Mouse (Mus musculus): ENCODE data around the gene Ccdc83. TPM values are rescaled to one million over a fixed set of nuclear protein-coding genes. Genes with fewer than 3 reads are reported as not detected.

Ccdc83 gene
- polyA plus RNA-seq, 1 experiment from 2014 or later: 0.57 TPM

DNA sequence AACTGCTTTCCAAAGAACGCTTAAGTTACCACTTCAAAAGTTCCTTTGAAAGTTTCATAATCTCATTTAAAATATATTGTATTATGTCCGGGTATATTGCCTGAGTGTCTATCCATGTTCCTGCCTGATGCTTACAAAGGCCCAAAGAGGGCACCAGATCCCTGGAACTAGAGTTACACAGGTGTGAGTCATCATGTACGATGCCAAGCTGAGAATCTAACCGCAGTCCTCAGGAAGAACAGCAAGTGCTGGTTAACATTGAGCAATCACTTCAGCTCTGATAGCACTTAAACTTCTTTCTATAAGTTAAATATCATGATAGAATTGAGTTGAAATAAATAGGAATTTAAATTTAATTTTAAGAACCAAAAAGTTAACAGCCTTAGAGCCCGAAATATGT lies 65.3 kb downstream of the Ccdc83 start:
- ATAC-seq (peak; percentile 83), DNase-seq (ENCODE audit: low spot score) (peak; percentile 72)
- no peak overlapping the region for H3K27ac ChIP-seq (ENCODE audit: low read length)
- H3K36me3 ChIP-seq (ENCODE audit: insufficient read depth, low read length): peaks cover 22% of the 10 kb centered on the region; the same call in 1 of the 2 replicates
- H3K4me1 ChIP-seq (ENCODE audit: insufficient read depth, low read depth, low read length): no peaks in the 10 kb centered on the region
- 71% methylated on average over 5 of the region's 5 CpGs for WGBS
- H3K4me2 ChIP-seq (replicated peaks; ENCODE audit: low read depth, low read length): no peak overlapping the region
- H3K4me3 ChIP-seq (ENCODE audit: low read depth, low read length): no peak overlapping the region
- H3K9ac ChIP-seq (replicated peaks; ENCODE audit: low read depth): no peak overlapping the region
- no peaks in the 10 kb centered on the region for H3K9me3 ChIP-seq (ENCODE audit: low read length)
- no peaks in the 10 kb centered on the region for H3K27me3 ChIP-seq (replicated peaks; ENCODE audit: insufficient read depth, low read length)
- TF ChIP-seq EP300 (IDR thresholded peaks at IDR 0.05): peak; percentile 52; the same call in 1 of the 2 replicates
- peak; percentile 50 for TF ChIP-seq CTCF (IDR thresholded peaks at IDR 0.05)

GRCm38 (mm10) chr7:90180635-90181034 lies 84.9 kb downstream of the Ccdc83 start:
- Histone ChIP-seq H3K4me1 (ENCODE audit: insufficient read depth, low read depth, low read length) (no peaks in the 10 kb centered on the region), H3K27ac (ENCODE audit: low read length) (no peak overlapping the region), H3K9ac (replicated peaks; ENCODE audit: low read depth) (no peak overlapping the region), H3K9me3 (ENCODE audit: low read length) (no peaks in the 10 kb centered on the region), H3K36me3 (ENCODE audit: insufficient read depth, low read length) (peaks cover 14% of the 10 kb centered on the region; the same call in 1 of the 2 replicates), H3K4me2 (replicated peaks; ENCODE audit: low read depth, low read length) (no peak overlapping the region), H3K27me3 (replicated peaks; ENCODE audit: insufficient read depth, low read length) (no peaks in the 10 kb centered on the region), H3K4me3 (ENCODE audit: low read depth, low read length) (no peak overlapping the region)
- DNase-seq (ENCODE audit: low spot score) (no peak), ATAC-seq (no peak)
- no peak for TF ChIP-seq EP300 (IDR thresholded peaks at IDR 0.05)
- no peak for TF ChIP-seq CTCF (IDR thresholded peaks at IDR 0.05)
- 98% methylated on average over 1 of the region's 1 CpGs for WGBS

- H3K9me3 ChIP-seq (ENCODE audit: low read length): no peaks in the 10 kb centered on the region
- H3K4me3 ChIP-seq (ENCODE audit: low read depth, low read length): no peak overlapping the region
- TF ChIP-seq EP300 (IDR thresholded peaks at IDR 0.05): no peak
- TF ChIP-seq CTCF (IDR thresholded peaks at IDR 0.05): no peak
- DNase-seq (ENCODE audit: low spot score): peak; percentile 11
- WGBS: 62% methylated on average over 2 of the region's 2 CpGs
- no peak overlapping the region for H3K27ac ChIP-seq (ENCODE audit: low read length)
- no peak for ATAC-seq
- no peak overlapping the region for H3K4me2 ChIP-seq (replicated peaks; ENCODE audit: low read depth, low read length)
- peaks cover 18% of the 10 kb centered on the region for H3K36me3 ChIP-seq (ENCODE audit: insufficient read depth, low read length)
- H3K4me1 ChIP-seq (ENCODE audit: insufficient read depth, low read depth, low read length): no peaks in the 10 kb centered on the region
- no peak overlapping the region for H3K9ac ChIP-seq (replicated peaks; ENCODE audit: low read depth)
- no peaks in the 10 kb centered on the region for H3K27me3 ChIP-seq (replicated peaks; ENCODE audit: insufficient read depth, low read length)
Measured at GRCm38 (mm10) chr7:90175576-90175975, 90.0 kb downstream of the Ccdc83 start.

Other genes starting within 250 kb of the Ccdc83 start
- gene Picalm, start 135.6 kb downstream of the Ccdc83 start, polyA plus RNA-seq (2015; fragmentation: Nextera tagmentation; extraction: Ambion mirVana): 52.0 and 56.3 TPM in 2 replicates
- gene Sytl2, start 36.5 kb upstream of the Ccdc83 start, polyA plus RNA-seq (2015; fragmentation: Nextera tagmentation; extraction: Ambion mirVana): 7.4 and 8.0 TPM in 2 replicates
- gene Ccdc89, start 160.8 kb upstream of the Ccdc83 start, polyA plus RNA-seq (2015; fragmentation: Nextera tagmentation; extraction: Ambion mirVana): 1.2 and 1.4 TPM in 2 replicates
- gene Crebzf, start 177.0 kb upstream of the Ccdc83 start, polyA plus RNA-seq (2015; fragmentation: Nextera tagmentation; extraction: Ambion mirVana): 23.7 and 28.7 TPM in 2 replicates
- 62.6 and 63.5 TPM in 2 replicates for gene Tmem126a, start 191.5 kb upstream of the Ccdc83 start, polyA plus RNA-seq (2015; fragmentation: Nextera tagmentation; extraction: Ambion mirVana)
- gene Tmem126b, start 210.2 kb upstream of the Ccdc83 start, polyA plus RNA-seq (2015; fragmentation: Nextera tagmentation; extraction: Ambion mirVana): 22.3 and 22.9 TPM in 2 replicates
- gene Dlg2, start 210.9 kb upstream of the Ccdc83 start, polyA plus RNA-seq (2015; fragmentation: Nextera tagmentation; extraction: Ambion mirVana): 0.23 and 0.43 TPM in 2 replicates